Mouse (Mus musculus) adrenal gland, postnatal 4 days (tissue): ENCODE data around the gene Nlrp4f. TPM values are rescaled to one million over a fixed set of nuclear protein-coding genes. Genes with fewer than 3 reads are reported as not detected.

Experiments used
- DNase-seq, 2 experiments: peaks; one replicate each; pipeline ENCODE4 v3.0.0; 2021 to 2022; ENCODE audit warnings: low spot score in 2 of 2, mixed read lengths in 2 of 2
- long read RNA-seq, 2 experiments: library from polyadenylated mRNA; stranded (forward); transcript quantifications; one replicate each; pipeline ENCODE4 v2.0.0; 2021
- total RNA-seq, 2 experiments: library from RNA; stranded (reverse); gene quantifications; 2 replicates each; pipeline ENCODE4 v1.2.3; 2021

Nlrp4f gene
- total RNA-seq: under 1 TPM in 1 of 2 experiments, not detected in 1; 0.39 TPM
- long read RNA-seq, experiment 1: 0 reads
- long read RNA-seq, experiment 2: 0 reads

GRCm38 (mm10) chr13:65205877-65206276 is at the start of gene Nlrp4f:
TSS of gene Nlrp4f (minus strand) at chr13:65205977.
- no peak for DNase-seq

GRCm38 (mm10) chr13:65243273-65243672 is 37.5 kb upstream of the Nlrp4f start:
- no peak for DNase-seq

DNA sequence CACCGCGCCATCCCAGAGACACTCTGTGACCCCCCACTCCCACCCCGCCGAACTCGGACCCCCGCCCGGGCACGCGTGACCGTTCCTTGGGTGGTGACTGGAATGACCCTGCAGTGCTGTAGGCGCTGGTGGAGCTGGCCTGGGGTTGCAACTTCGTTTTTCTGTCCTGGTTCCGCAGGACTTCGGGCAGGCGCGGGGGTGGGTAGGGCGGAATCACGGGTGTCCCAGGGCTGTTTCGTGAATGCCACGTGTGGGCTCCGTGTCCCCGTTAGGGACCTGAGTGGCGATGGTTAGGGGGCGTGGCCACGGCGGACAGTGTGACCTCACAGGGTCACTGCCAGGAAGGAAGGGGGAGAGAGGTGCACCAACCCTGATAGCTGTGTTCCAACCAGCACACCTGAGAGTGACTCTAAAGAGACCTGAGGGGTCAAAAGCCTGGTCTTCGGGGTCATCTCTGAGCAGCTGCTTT is 36.6 kb upstream of the Nlrp4f start:
- no peak for DNase-seq

DNA sequence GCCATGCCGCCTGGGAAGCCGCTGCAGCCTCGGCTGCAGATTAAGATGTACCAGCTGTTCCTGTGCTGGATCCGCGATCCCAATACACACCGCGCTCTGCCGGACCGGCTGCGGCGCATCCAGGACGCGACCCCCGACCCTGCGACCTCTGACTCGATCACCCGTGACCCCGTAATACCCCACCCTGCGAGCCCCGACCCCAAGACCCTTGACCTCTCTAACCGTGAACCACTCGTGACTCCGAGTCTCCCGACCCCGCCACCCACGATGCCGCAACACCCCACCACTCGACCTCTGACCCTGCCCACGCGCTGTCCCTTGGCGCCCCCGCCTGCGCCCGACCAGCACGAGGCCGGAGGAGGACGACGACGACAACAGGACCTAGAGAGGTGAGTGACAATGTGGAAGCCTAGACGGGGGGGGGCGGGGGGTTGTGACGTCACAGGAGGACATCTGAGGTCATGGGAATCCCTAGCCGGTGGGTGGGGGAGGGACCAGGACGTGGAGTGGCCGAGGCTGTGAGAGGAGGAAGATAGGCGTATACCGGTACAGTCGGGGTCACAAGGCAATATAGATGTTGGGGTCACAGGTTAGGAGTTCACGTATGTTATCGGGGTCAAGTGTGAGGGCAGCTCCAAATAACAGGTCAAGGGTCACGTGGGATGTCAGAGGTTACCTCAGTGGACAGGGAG is 36.0 kb upstream of the Nlrp4f start:
- DNase-seq: no peak

DNA sequence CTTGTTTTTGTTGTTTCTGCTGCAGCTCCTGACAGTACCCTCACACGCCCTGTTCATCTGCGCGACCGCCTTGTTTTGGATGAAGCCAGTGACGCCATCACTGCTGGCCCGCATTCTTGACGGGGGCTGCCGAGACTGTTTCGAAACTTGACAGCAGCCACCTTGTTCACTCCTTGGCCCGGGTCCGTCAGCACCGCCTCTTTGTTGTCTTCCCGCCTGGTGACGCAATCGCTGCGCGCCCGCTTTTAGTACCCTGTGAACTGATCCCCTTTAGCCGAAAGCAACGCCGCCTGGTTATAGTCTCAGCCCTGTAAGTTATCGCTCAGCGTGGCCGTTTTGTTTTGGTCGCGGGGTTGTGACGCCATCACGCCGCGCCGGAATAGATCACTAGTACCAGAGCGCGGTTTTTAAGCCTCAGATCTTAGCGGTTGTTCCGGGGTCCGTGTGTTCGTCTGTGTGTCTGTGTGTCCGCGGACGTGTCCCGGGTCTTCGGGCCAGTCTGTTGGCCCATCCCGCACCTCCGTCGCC is 35.4 kb upstream of the Nlrp4f start:
- peak; percentile 88 to 91 for DNase-seq

DNA sequence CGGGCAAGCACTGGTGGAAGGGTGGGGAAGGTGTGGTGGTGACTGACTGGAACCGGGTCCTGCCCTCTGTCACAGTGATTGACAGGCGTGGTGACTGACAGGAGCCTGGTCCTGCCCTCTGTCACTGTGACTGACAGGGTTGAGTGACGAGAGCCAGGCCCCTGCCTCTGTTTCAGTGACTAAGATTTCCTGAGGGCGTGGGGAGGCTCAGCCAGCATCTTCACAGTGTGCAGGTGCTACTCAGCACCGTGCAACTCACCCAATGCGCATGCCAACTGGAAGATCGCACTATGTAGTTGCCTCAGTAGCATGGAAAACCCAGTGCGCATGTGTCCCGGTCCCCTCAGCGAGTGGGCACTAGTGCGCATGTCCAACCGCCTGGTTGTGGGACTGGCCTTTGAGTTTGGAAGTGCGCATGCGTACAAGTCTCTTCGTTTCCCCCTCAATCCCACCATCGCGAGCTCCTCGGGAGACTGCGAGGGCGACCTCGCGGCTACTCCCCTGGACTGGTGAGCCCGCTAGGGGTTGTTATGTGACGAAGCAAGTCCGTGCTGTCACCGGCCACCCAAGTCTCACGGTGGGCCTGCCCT is 34.8 kb upstream of the Nlrp4f start:
- peak; percentile 82 to 95 for DNase-seq

DNA sequence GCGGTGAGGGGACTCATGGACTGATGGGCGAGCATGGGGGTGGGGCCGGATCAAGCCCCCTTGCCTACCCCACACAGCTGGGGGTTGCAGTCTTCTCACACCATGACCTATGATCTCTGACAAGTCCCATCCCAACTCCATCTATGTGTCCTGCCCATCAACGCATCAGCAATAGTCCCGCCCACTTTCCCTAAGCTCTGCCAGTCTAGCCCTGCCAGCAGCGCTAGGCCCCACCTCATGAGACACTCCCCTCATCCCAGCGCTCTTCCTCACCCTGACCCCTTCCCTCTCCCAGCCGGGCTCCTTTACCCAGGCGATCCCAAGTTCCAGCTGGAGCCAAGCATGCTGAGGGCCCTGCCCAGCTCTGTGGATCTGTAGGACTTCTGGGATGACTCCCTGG is 31.4 kb upstream of the Nlrp4f start:
- no peak for DNase-seq

- DNase-seq: no peak
These were observed 20.9 kb upstream of the Nlrp4f start for GRCm38 (mm10) chr13:65226657-65227056.

GRCm38 (mm10) chr13:65225945-65226344 is 20.2 kb upstream of the Nlrp4f start:
- DNase-seq: no peak

- no peak for DNase-seq
These were observed 5.1 kb downstream of the Nlrp4f start for GRCm38 (mm10) chr13:65200667-65201066.

- DNase-seq: no peak
These were observed 29.2 kb downstream of the Nlrp4f start for GRCm38 (mm10) chr13:65176472-65177091.

GRCm38 (mm10) chr13:65175734-65176471 is 29.9 kb downstream of the Nlrp4f start:
- peak in 1 of 2 experiments; percentile 10 for DNase-seq

DNA sequence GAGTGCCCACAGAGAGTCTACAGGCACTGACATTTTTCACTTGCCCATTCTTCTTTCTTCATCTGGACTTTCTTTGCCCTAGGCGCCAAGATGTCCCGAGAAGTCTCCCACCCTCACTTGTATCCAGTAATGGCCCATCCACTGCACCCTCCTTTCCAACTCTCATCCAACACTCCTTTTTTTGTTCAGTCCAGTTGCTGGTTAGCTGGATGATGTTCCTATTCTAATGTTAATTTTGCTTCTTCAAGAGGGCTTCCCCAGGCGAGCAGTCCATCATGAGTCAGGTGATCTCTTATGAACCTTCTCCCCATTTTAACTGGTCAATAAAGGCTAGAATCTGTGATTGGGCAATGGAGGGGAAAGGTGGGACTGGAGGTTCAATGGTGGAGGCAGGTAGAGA is 31.7 kb downstream of the Nlrp4f start:
- DNase-seq: no peak

DNA sequence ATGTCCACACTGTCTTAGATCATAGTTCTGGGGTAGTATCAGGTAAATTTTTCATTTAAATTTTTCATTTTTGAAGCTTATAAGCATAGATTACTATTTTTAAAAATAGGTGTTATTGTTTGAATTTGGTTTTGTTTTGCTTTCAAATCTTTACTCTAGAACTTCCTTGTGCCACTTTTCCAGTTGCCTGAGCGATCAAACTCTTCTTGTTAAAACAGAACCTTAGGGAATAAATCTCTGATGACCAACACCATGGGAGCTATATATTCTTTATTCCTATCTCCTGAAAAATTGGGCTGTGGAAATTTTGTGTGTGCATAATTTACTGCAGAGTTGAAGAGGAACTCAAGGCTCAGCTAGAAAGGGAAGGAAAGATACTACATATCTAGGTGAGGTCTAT is 55.8 kb downstream of the Nlrp4f start, which contains the start of gene Olfr466:
TSS of gene Olfr466 (plus strand) at position 301 of the 400 bp plus-strand sequence.
- DNase-seq: no peak

DNA sequence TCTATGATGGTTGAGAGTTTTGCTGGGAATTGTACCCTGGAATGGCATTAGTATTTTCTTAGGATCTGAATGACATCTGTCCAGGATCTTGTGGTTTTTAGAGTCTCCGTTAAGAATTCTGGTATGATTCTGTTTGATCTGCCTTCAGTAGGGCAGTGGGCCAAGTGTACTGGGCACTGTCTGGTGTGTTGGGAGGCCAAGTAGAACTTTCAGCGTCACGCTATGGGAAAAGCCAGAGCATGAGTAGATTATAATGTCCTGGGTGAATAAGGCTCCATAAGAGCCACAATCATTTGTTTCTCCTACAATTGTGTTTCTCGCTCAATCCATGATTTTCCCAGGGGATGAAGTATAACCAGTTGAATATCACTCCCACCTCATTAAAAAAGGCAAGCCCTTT is 68.0 kb downstream of the Nlrp4f start, which contains the start of gene Olfr465-ps1:
TSS of gene Olfr465-ps1 (plus strand) at position 301 of the 400 bp plus-strand sequence.
- DNase-seq: no peak

Other genes starting within 250 kb of the Nlrp4f start
- not detected for gene Spata31d1c, start 172.9 kb downstream of the Nlrp4f start, total RNA-seq
- gene Prss47, start 153.2 kb downstream of the Nlrp4f start, total RNA-seq: not detected
- 10 to 100 TPM; 47.4 to 49.1 TPM for gene Mfsd14b, start 93.0 kb downstream of the Nlrp4f start, total RNA-seq
- not detected for gene Olfr465-ps1, start 67.9 kb downstream of the Nlrp4f start, total RNA-seq
- not detected for gene Olfr466, start 55.7 kb downstream of the Nlrp4f start, total RNA-seq
- gene Gm10775, start 53.6 kb upstream of the Nlrp4f start, total RNA-seq: not detected
- 10 to 100 TPM; 41.4 to 45.7 TPM for gene Zfp369, start 72.8 kb upstream of the Nlrp4f start, total RNA-seq